Mouse (Mus musculus) neural tube, embryonic 15.5 days (tissue): ENCODE data around the gene Phkb. TPM values are rescaled to one million over a fixed set of nuclear protein-coding genes. Genes with fewer than 3 reads are reported as not detected.
A peak's percentile ranks its signal among the peaks of the same experiment; 100 is the strongest.

Experiments
- ATAC-seq: fragments of 200-750 bp; cut with Nextera tagmentation; 2 replicates; pipeline ENCODE4 v1.8.0; 2017; ENCODE audit warnings: mild to moderate bottlenecking, moderate TSS enrichment, moderate library complexity; ENCODE audit not compliant: low FRiP score
- H3K27ac ChIP-seq: fragments of 300-500 bp; sonication (generic); replicated peaks from 2 replicates; pipeline ENCODE4 v1.5.1; 2015; ENCODE audit warnings: mild to moderate bottlenecking, inconsistent platforms
- H3K27me3 ChIP-seq: fragments of 300-500 bp; sonication (generic); replicated peaks from 2 replicates; pipeline ENCODE4 v1.6.1; 2015; ENCODE audit warnings: inconsistent platforms
- H3K36me3 ChIP-seq: fragments of 300-500 bp; sonication (generic); 2 replicates; pipeline ENCODE4 v1.6.1; 2015; ENCODE audit warnings: inconsistent platforms
- H3K4me1 ChIP-seq: fragments of 300-500 bp; sonication (generic); 2 replicates; pipeline ENCODE4 v1.6.1; 2015; ENCODE audit warnings: inconsistent platforms
- H3K4me2 ChIP-seq: fragments of 300-500 bp; sonication (generic); 2 replicates; pipeline ENCODE4 v1.6.1; 2015; ENCODE audit warnings: inconsistent platforms, mild to moderate bottlenecking, moderate library complexity
- H3K4me3 ChIP-seq: fragments of 300-500 bp; sonication (generic); replicated peaks from 2 replicates; pipeline ENCODE4 v1.5.1; 2015; ENCODE audit warnings: mild to moderate bottlenecking, inconsistent platforms
- H3K9ac ChIP-seq: fragments of 300-500 bp; sonication (generic); replicated peaks from 2 replicates; pipeline ENCODE4 v1.6.1; 2015; ENCODE audit warnings: mild to moderate bottlenecking, inconsistent platforms
- H3K9me3 ChIP-seq: fragments of 300-500 bp; sonication (generic); replicated peaks from 2 replicates; pipeline ENCODE4 v1.6.1; 2016; ENCODE audit warnings: inconsistent platforms
- WGBS: fragments of 180-500 bp; shearing (Covaris S2); methylation state at CpG from one replicate; pipeline ENCODE4 v1.1.7; 2015; ENCODE audit warnings: mixed read lengths; 5-methylcytosine and 5-hydroxymethylcytosine counted together
- polyA plus RNA-seq: library from polyadenylated mRNA; unstranded; fragments of >200 nt; fragmentation: Nextera tagmentation; extraction: Ambion mirVana; gene quantifications from 2 replicates; pipeline ENCODE4 v1.2.1, GENCODE M21; 2015

The Phkb gene
- polyA plus RNA-seq, 1 experiment from 2014 or later = 40.3 TPM

- no peak for ATAC-seq
- Histone ChIP-seq H3K27me3 (no peaks in the 10 kb centered on the region), H3K4me2 (no peak overlapping the region), H3K9ac (no peak overlapping the region), H3K4me3 (no peak overlapping the region), H3K4me1 (no peaks in the 10 kb centered on the region), H3K27ac (no peak overlapping the region), H3K9me3 (no peaks in the 10 kb centered on the region), H3K36me3 (no peaks in the 10 kb centered on the region)
- WGBS = 29% methylated on average over 2 of the region's 2 CpGs
Measured at GRCm38 (mm10) chr8:86042049-86042448, 201.3 kb downstream of the Phkb start.

GRCm38 (mm10) chr8:86050882-86051281, 210.1 kb downstream of the Phkb start:
- WGBS = 92% methylated on average over 3 of the region's 3 CpGs
- Histone ChIP-seq H3K36me3 (peaks cover 2% of the 10 kb centered on the region; the same call in 1 of the 2 replicates), H3K4me2 (no peak overlapping the region), H3K9ac (no peak overlapping the region), H3K4me3 (no peak overlapping the region), H3K4me1 (no peaks in the 10 kb centered on the region), H3K9me3 (no peaks in the 10 kb centered on the region), H3K27me3 (no peaks in the 10 kb centered on the region), H3K27ac (no peak overlapping the region)
- ATAC-seq = no peak

GRCm38 (mm10) chr8:86052003-86052402, 211.2 kb downstream of the Phkb start:
- ATAC-seq = no peak
- 84% methylated on average over 4 of the region's 4 CpGs for WGBS
- Histone ChIP-seq H3K4me3 (no peak overlapping the region), H3K4me1 (no peaks in the 10 kb centered on the region), H3K9ac (no peak overlapping the region), H3K4me2 (no peak overlapping the region), H3K27ac (no peak overlapping the region), H3K9me3 (no peaks in the 10 kb centered on the region), H3K27me3 (no peaks in the 10 kb centered on the region), H3K36me3 (peaks cover 8% of the 10 kb centered on the region)

- Histone ChIP-seq H3K4me1 (no peaks in the 10 kb centered on the region), H3K9me3 (no peaks in the 10 kb centered on the region), H3K4me2 (no peak overlapping the region), H3K9ac (no peak overlapping the region), H3K36me3 (peaks cover 10% of the 10 kb centered on the region; the same call in 1 of the 2 replicates), H3K4me3 (no peak overlapping the region), H3K27me3 (no peaks in the 10 kb centered on the region), H3K27ac (no peak overlapping the region; the same call in 1 of the 2 replicates)
- 90% methylated on average over 5 of the region's 5 CpGs for WGBS
- no peak for ATAC-seq
Measured at GRCm38 (mm10) chr8:86058618-86059017, 217.9 kb downstream of the Phkb start.

GRCm38 (mm10) chr8:86059130-86059529, 218.4 kb downstream of the Phkb start:
- no peaks in the 10 kb centered on the region for H3K27me3 ChIP-seq
- H3K36me3 ChIP-seq = peaks cover 10% of the 10 kb centered on the region; the same call in 1 of the 2 replicates
- no peaks in the 10 kb centered on the region for H3K4me1 ChIP-seq
- peak overlapping the region; percentile 9; the same call in 1 of the 2 replicates for H3K27ac ChIP-seq
- H3K9ac ChIP-seq = no peak overlapping the region
- no peaks in the 10 kb centered on the region for H3K9me3 ChIP-seq
- H3K4me2 ChIP-seq = no peak overlapping the region
- ATAC-seq = no peak
- WGBS = 53% methylated on average over 5 of the region's 5 CpGs
- no peak overlapping the region for H3K4me3 ChIP-seq

GRCm38 (mm10) chr8:86063411-86063810, 222.7 kb downstream of the Phkb start:
- Histone ChIP-seq H3K27me3 (no peaks in the 10 kb centered on the region), H3K9me3 (no peaks in the 10 kb centered on the region), H3K27ac (no peak overlapping the region), H3K9ac (no peak overlapping the region), H3K36me3 (no peaks in the 10 kb centered on the region), H3K4me3 (no peak overlapping the region), H3K4me1 (no peaks in the 10 kb centered on the region), H3K4me2 (no peak overlapping the region)
- WGBS = 93% methylated on average over 2 of the region's 2 CpGs
- no peak for ATAC-seq

- Histone ChIP-seq H3K4me2 (no peak overlapping the region), H3K4me3 (no peak overlapping the region), H3K9ac (no peak overlapping the region), H3K4me1 (no peaks in the 10 kb centered on the region), H3K9me3 (no peaks in the 10 kb centered on the region), H3K27me3 (no peaks in the 10 kb centered on the region), H3K27ac (no peak overlapping the region), H3K36me3 (no peaks in the 10 kb centered on the region)
- 97% methylated on average over 1 of the region's 1 CpGs for WGBS
- ATAC-seq = no peak
Measured at GRCm38 (mm10) chr8:86079433-86079832, 238.7 kb downstream of the Phkb start.

- no peak overlapping the region for H3K4me3 ChIP-seq
Measured at GRCm38 (mm10) chr8:86083346-86083745, 242.6 kb downstream of the Phkb start.

GRCm38 (mm10) chr8:86086791-86087190, 246.0 kb downstream of the Phkb start:
- Histone ChIP-seq H3K9ac (no peak overlapping the region), H3K4me2 (no peak overlapping the region), H3K27me3 (no peaks in the 10 kb centered on the region), H3K4me1 (no peaks in the 10 kb centered on the region), H3K9me3 (no peaks in the 10 kb centered on the region), H3K4me3 (no peak overlapping the region), H3K36me3 (no peaks in the 10 kb centered on the region), H3K27ac (no peak overlapping the region)
- 87% methylated on average over 2 of the region's 2 CpGs for WGBS
- ATAC-seq = no peak

More at GRCm38 (mm10) chr8:86083346-86083745, 242.6 kb downstream of the Phkb start:
- no peaks in the 10 kb centered on the region for H3K9me3 ChIP-seq
- H3K27me3 ChIP-seq = no peaks in the 10 kb centered on the region
- no peak overlapping the region for H3K4me2 ChIP-seq
- ATAC-seq = no peak
- 74% methylated on average over 4 of the region's 4 CpGs for WGBS
- no peaks in the 10 kb centered on the region for H3K36me3 ChIP-seq
- H3K9ac ChIP-seq = no peak overlapping the region
- H3K27ac ChIP-seq = no peak overlapping the region
- H3K4me1 ChIP-seq = no peaks in the 10 kb centered on the region

GRCm38 (mm10) chr8:86087468-86087867, 246.7 kb downstream of the Phkb start:
- Histone ChIP-seq H3K36me3 (no peaks in the 10 kb centered on the region), H3K9ac (no peak overlapping the region), H3K4me3 (no peak overlapping the region), H3K27ac (no peak overlapping the region), H3K27me3 (no peaks in the 10 kb centered on the region), H3K4me1 (no peaks in the 10 kb centered on the region), H3K4me2 (no peak overlapping the region), H3K9me3 (no peaks in the 10 kb centered on the region)
- no peak for ATAC-seq
- 72% methylated on average over 1 of the region's 1 CpGs for WGBS

GRCm38 (mm10) chr8:86090666-86091065, 249.9 kb downstream of the Phkb start:
- Histone ChIP-seq H3K36me3 (no peaks in the 10 kb centered on the region), H3K27me3 (no peaks in the 10 kb centered on the region), H3K4me3 (no peak overlapping the region), H3K9ac (no peak overlapping the region), H3K4me2 (no peak overlapping the region), H3K9me3 (no peaks in the 10 kb centered on the region), H3K4me1 (no peaks in the 10 kb centered on the region), H3K27ac (0 out of 2 replicates have a peak overlapping the region, but pooled peaks have one; percentile 9)
- no peak for ATAC-seq
- 85% methylated on average over 10 of the region's 10 CpGs for WGBS
